Mouse (Mus musculus) E14TG2a.4 (cell line): ENCODE measurements around the gene Mapk11.

ENCODE experiments used
- H3K27me3 ChIP-seq: 2 replicates; pipeline ENCODE4 v1.6.1; 2014; ENCODE audit warnings: low read length, control low read depth; ENCODE audit not compliant: insufficient read depth
- H3K36me3 ChIP-seq: 2 replicates; pipeline ENCODE4 v1.6.1; 2014; ENCODE audit warnings: low read length, control low read depth; ENCODE audit not compliant: insufficient read depth
- H3K4me1 ChIP-seq: replicated peaks from 2 replicates; pipeline ENCODE4 v1.6.1; 2014; ENCODE audit warnings: low read depth, low read length, control low read depth
- H3K4me3 ChIP-seq: replicated peaks from 2 replicates; pipeline ENCODE4 v1.5.1; 2014; ENCODE audit warnings: mild to moderate bottlenecking, low read length
- H3K9me3 ChIP-seq: 2 replicates; pipeline ENCODE4 v1.6.1; 2014; ENCODE audit warnings: low read length, control low read depth
- CTCF ChIP-seq: conservative IDR thresholded peaks from 2 replicates; pipeline ENCODE4 v1.5.1; 2014; ENCODE audit warnings: low read length
- NANOG ChIP-seq: IDR thresholded peaks from 2 replicates; pipeline ENCODE4 v1.6.1; 2014; ENCODE audit warnings: borderline replicate concordance, low read length, mixed read lengths
- POU5F1 ChIP-seq: IDR thresholded peaks from 2 replicates; pipeline ENCODE4 v1.6.1; 2014; ENCODE audit warnings: low read length, borderline replicate concordance

Mapk11 gene

DNA sequence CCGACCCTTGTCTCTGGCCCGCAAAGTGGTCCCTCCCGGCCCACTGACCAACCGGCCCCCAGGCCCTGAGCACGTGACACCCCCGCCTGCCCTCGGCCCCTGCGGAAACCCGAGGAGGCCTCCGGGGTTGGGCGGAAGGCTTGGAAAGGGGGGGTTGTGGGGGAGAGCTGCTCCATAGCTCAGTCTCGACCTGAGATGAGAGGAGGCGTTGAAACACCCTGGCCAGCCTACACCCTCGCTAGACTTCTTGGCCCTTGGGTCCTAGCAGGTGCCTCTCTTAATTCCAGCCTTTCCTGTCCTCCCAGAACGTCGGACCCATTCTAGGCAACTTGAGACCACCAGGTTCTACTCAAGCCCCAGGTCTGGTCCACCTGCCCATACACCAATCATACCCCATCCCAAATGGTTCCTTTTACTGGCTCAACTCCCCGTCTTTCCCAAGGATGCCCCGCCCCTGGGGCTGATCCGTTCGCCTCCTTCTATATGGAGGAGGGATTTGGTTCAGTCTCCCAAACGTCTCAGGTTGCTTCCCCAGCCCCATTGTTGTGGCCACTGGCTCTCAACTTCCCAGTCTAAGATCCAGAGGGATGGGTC lies 8.7 kb downstream of the Mapk11 start, which contains the start of gene Mapk12:
Gene Mapk12, minus strand, starts transcription at position 45 of the 594 bp plus-strand sequence.
- peaks cover 33% of the 10 kb centered on the region for H3K36me3 ChIP-seq

DNA sequence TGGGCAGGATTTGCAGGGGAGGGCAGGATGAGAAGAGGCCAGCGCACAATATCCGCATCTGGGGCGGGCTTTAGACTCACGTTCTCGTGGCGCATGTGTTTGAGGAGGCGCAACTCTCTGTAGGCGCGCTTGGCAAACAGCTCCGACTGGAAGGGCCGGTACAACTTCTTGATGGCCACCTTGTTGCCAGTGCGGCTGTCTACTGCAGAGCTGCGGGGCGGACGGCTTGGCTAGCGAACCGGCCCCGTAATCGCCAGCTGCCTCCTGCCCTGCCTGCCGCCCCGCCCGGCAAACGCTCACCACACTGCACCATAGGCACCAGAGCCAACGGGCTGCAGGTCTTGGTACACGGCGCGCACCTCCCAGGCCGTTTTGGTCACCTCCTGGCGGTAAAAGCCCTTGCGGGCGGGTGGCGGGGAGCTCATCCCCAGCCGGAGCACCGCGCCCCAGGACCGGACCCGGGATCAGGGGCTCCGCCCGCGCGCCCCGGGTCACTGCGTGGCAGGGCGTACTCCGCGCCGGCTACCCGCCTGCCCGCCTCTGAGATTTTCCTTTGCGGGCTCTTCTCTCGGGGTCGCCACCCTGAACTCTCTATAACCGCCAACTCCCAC lies 9.3 kb downstream of the Mapk11 start:
- no peak for TF ChIP-seq CTCF
- TF ChIP-seq NANOG = no peak
- no peak for TF ChIP-seq POU5F1
- peaks cover 27% of the 10 kb centered on the region for H3K36me3 ChIP-seq
- H3K27me3 ChIP-seq = peaks cover 78% of the 10 kb centered on the region
- peak overlapping the region; percentile 85 for H3K4me3 ChIP-seq
- peaks cover 26% of the 10 kb centered on the region for H3K4me1 ChIP-seq
- H3K9me3 ChIP-seq = peaks cover 3% of the 10 kb centered on the region; the same call in 1 of the 2 replicates

More for the DNA sequence above, 8.7 kb downstream of the Mapk11 start, which contains the start of gene Mapk12:
- Histone ChIP-seq H3K4me1 (peaks cover 31% of the 10 kb centered on the region), H3K27me3 (peaks cover 78% of the 10 kb centered on the region), H3K4me3 (peak within 1 kb of the TSS; percentile 85), H3K9me3 (peaks cover 3% of the 10 kb centered on the region; the same call in 1 of the 2 replicates)
- no peak for TF ChIP-seq CTCF
- no peak for TF ChIP-seq NANOG
- no peak for TF ChIP-seq POU5F1

DNA sequence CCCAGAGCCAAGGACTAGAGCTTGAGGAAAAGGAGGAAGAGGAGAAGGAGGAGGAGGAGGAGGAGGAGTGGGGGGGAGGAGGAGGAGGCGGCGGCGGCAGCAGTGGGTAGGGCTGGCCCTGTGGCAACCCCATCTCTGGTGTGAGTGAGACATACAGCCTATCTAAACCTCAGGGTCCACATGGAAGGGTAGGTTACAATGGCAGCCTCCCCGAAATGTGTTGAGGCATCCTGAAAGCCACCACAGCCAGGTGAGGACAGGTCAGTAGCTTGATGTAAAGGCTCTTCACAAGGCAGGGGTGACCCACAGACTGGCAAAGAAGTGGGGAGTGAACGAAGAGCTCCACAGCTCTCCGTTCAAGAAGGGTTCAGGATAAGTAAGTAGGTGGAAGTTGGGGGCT lies 10.9 kb downstream of the Mapk11 start:
- Histone ChIP-seq H3K4me1 (peaks cover 26% of the 10 kb centered on the region), H3K36me3 (peaks cover 13% of the 10 kb centered on the region), H3K4me3 (no peak overlapping the region), H3K9me3 (peaks cover 3% of the 10 kb centered on the region; the same call in 1 of the 2 replicates), H3K27me3 (peaks cover 71% of the 10 kb centered on the region)
- TF ChIP-seq CTCF = no peak
- no peak for TF ChIP-seq POU5F1
- no peak for TF ChIP-seq NANOG

DNA sequence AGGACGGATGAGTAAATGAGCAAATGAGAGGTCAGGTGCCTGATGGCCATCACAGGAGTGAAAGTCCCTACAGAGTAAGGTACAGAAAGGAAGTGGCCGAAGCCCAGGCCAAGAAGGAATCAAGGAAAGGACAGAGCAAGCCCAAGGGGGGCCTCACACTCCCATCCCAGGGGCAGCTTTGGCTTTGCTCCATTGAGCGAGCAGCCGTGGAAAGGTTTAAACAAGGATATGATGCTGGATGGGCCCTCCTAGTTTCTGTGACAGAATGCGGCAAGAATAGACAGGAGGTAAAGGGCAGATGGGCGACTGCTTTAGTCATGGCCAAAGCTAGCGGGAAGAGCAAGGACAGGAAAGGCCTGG lies 11.4 kb downstream of the Mapk11 start:
- Histone ChIP-seq H3K36me3 (peaks cover 8% of the 10 kb centered on the region), H3K27me3 (peaks cover 69% of the 10 kb centered on the region), H3K4me1 (peaks cover 26% of the 10 kb centered on the region), H3K9me3 (peaks cover 3% of the 10 kb centered on the region; the same call in 1 of the 2 replicates), H3K4me3 (no peak overlapping the region)
- TF ChIP-seq NANOG (no peak), CTCF (no peak), POU5F1 (no peak)

DNA sequence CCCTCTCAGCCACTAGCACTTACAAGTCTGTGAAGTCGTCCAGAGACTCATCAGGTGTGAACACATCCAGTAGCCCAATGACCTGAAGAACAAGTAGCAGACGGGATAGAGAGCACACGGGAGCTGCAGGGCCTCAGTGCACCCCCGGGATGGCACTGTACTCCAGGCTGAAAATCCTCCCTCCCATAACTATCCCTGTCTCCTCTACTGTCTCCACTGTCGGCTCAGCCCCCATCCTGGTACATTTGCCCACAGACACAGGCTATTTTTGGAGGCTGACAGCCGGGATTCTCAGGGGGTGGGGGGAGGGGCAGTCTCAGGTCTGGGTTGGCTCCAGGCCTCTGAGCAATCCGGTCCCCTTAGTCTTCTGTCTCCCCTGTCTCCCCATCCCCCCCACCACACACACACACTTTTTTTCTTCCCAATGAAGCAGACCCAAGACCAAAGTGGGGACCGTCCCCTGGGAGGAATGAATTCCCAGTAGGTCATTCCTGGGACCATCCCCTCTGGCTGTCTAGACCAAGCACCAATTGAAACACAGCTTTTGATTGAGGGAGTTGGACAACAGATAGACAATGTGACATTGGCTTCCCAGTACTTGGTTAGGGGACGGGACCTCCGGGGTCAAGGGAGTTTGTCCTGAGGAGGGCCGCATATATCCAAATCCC lies 11.9 kb downstream of the Mapk11 start:
- Histone ChIP-seq H3K4me3 (no peak overlapping the region), H3K36me3 (peaks cover 3% of the 10 kb centered on the region), H3K27me3 (peaks cover 64% of the 10 kb centered on the region), H3K4me1 (peaks cover 26% of the 10 kb centered on the region), H3K9me3 (peaks cover 3% of the 10 kb centered on the region; the same call in 1 of the 2 replicates)
- no peak for TF ChIP-seq POU5F1
- no peak for TF ChIP-seq NANOG
- no peak for TF ChIP-seq CTCF

DNA sequence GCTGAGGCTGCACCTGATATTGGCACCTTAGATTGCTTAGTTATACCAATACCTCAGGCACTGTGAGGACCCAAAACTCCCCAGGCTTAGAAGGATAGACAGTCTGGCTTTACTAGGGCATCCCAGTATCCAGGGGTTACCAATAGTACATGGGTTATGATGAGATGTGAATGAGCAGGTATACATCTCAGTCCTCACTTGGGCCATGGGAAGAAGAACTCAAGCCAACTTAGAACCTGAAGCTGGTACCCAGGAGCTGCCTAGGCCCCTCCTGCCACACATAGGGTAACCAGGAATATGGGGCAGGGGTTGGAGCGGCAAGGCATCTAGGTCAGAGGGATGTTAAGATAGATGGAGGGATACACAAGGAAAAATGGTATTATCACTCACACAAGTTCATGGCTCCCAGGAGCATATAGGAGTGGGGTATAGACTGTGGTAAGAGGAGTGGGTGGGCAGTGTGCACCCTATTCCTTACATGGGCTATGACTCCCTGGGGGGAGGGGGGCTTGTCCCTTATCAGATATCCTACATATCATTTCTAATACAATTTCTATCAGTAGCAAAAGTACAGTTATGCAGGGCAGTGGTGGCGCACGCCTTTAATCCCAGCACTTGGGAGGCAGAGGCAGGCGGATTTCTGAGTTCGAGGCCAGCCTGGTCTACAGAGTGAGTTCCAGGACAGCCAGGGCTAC lies 12.8 kb downstream of the Mapk11 start:
- H3K36me3 ChIP-seq = peaks cover 3% of the 10 kb centered on the region
- peaks cover 3% of the 10 kb centered on the region; the same call in 1 of the 2 replicates for H3K9me3 ChIP-seq
- H3K4me1 ChIP-seq = peaks cover 20% of the 10 kb centered on the region
- H3K4me3 ChIP-seq = no peak overlapping the region
- no peak for TF ChIP-seq NANOG
- no peak for TF ChIP-seq POU5F1
- TF ChIP-seq CTCF = no peak
- peaks cover 57% of the 10 kb centered on the region for H3K27me3 ChIP-seq

DNA sequence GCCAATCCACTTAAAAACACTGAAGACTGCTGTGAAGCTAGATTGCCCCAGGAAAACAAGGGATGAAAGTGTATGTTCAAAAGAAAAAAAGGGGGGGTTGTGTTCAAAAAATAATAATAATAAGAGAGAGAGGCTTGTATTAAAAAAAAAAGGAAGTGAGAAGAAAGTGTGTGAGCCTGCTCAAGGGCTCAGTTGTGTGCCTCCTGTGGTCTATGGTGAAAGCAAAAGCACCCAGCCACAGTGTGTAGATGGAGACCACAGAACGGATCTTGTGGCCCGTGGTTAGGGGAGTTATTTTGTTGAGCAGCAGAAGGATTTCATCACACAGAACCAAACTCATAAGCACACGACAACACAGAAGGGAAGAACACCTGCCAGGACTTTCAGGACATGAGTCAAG lies 18.1 kb downstream of the Mapk11 start:
- Histone ChIP-seq H3K36me3 (peaks cover 7% of the 10 kb centered on the region), H3K4me3 (no peak overlapping the region), H3K27me3 (peaks cover 20% of the 10 kb centered on the region), H3K4me1 (peaks cover 18% of the 10 kb centered on the region), H3K9me3 (no peaks in the 10 kb centered on the region)
- no peak for TF ChIP-seq NANOG
- TF ChIP-seq POU5F1 = no peak
- no peak for TF ChIP-seq CTCF

DNA sequence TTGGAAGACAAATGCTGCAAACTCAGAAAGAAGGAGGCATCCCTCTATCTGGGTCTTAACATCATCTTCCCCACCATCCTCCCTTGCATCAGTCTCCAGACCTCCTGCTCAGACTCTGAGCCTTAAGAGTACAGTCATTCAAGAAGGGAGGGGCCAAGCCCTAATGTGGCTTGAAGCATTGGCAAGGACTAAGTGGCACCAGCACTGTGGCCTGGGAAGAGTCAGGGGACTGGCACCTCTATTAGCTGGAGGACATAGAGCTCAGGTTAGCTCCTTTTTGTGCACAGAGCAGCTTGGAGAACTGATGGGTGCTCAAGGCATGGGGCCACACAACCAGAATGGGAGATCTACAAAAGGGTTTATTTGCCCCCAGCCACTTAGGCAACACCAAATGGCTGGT lies 19.2 kb downstream of the Mapk11 start:
- Histone ChIP-seq H3K9me3 (no peaks in the 10 kb centered on the region), H3K4me1 (peaks cover 21% of the 10 kb centered on the region), H3K27me3 (peaks cover 15% of the 10 kb centered on the region), H3K4me3 (no peak overlapping the region), H3K36me3 (peaks cover 7% of the 10 kb centered on the region)
- TF ChIP-seq NANOG = no peak
- no peak for TF ChIP-seq POU5F1
- TF ChIP-seq CTCF = no peak
